Mouse (Mus musculus): ENCODE data around the gene Akr1b3. TPM values are rescaled to one million over a fixed set of nuclear protein-coding genes. Genes with fewer than 3 reads are reported as not detected.

Gene Akr1b3
- total RNA-seq, 2 experiments from 2014 or later, result 184 to 196 TPM

DNA sequence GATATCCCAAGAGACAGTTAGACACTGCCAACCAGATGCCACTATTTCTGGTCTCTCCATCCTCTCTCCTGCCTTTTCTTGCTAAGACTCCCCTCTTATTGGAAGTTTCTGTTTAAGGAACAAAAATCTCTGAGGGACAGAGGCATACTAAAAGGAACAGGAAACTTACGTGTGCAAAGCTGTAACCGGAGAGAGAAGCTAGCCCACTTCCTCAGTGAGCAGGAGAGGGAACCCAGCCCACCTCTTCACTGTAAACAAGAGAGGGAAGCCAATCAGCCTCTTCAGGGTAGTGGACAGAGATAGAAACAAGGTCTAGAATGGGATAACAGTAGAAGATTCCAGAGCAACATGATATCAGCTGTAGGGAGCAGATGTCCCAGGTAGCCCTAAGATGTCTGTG is 44.2 kb downstream of the Akr1b3 start:
- DNase-seq (ENCODE audit: low spot score in 2 of 2), result no peak

GRCm38 (mm10) chr6:34272462-34272861 is 44.8 kb downstream of the Akr1b3 start:
- DNase-seq (ENCODE audit: low spot score in 2 of 2), result no peak

- no peak for DNase-seq (ENCODE audit: low spot score in 2 of 2)
Measured at GRCm38 (mm10) chr6:34270717-34271116, 46.6 kb downstream of the Akr1b3 start.

GRCm38 (mm10) chr6:34258546-34258945 is 58.7 kb downstream of the Akr1b3 start:
- DNase-seq (ENCODE audit: low spot score in 2 of 2), result no peak

Other genes with a start within 250 kb of the Akr1b3 start
- 10 to 100 TPM; 19.8 TPM for gene Slc35b4, start 140.4 kb downstream of the Akr1b3 start, total RNA-seq (2021)
- 10 to 100 TPM in 1 of 2 experiments, 1 to 10 TPM in 1; 10.0 to 11.3 TPM for gene Akr1b8, start 36.6 kb upstream of the Akr1b3 start, total RNA-seq (2021)
- 10 to 100 TPM; 34.9 to 36.5 TPM for gene Akr1b10, start 66.7 kb upstream of the Akr1b3 start, total RNA-seq (2021)
- under 1 TPM in 1 of 2 experiments, not detected in 1; 0.49 TPM for gene Akr1b7, start 94.9 kb upstream of the Akr1b3 start, total RNA-seq (2021)
- 10 to 100 TPM; 29.3 to 32.8 TPM for gene Bpgm, start 158.7 kb upstream of the Akr1b3 start, total RNA-seq (2021)